Comparison of ENCODE assay signal across 16 mouse cellular contexts in genomic region chr4:30039424-30040172, GRCm38 (mm10).
"Had no signal": no experiment of that assay in that cellular context is flagged by ENCODE, and none has a peak within 500 bp of the region (broad histone marks: within the 10 kb centered on the region; RNA-seq: fewer than 3 reads in every experiment).

No protein-coding gene starts in this region.

- DNase-seq: kidney, adult 18-20 months; kidney, postnatal 14 days; lung, adult 2 months; lung, postnatal 36 days; right cerebral cortex, adult 18-20 months; right cerebral cortex, postnatal 25 days; thymus, adult 18-20 months; thymus, postnatal 25 days had no signal

- H3K4me3 ChIP-seq: intestine, embryonic 15.5 days; kidney, embryonic 15.5 days; left cerebral cortex, adult 2 months; limb, embryonic 10.5 days; liver, embryonic 15.5 days; myocyte had no signal

- H3K9ac ChIP-seq: intestine, embryonic 15.5 days; kidney, embryonic 15.5 days; liver, embryonic 15.5 days had no signal

- H3K9me3 ChIP-seq: intestine, embryonic 15.5 days; kidney, embryonic 15.5 days; limb, embryonic 10.5 days; liver, embryonic 15.5 days had no signal

- H3K36me3 ChIP-seq: intestine, embryonic 15.5 days; kidney, embryonic 15.5 days; limb, embryonic 10.5 days; liver, embryonic 15.5 days had no signal

- H3K4me2 ChIP-seq: intestine, embryonic 15.5 days; kidney, embryonic 15.5 days; liver, embryonic 11.5 days; liver, embryonic 15.5 days had no signal

- ATAC-seq: intestine, embryonic 15.5 days; lung, postnatal 0 days had no signal

- H3K27ac ChIP-seq: intestine, embryonic 15.5 days; kidney, embryonic 15.5 days; left cerebral cortex, adult 2 months; limb, embryonic 10.5 days; liver, embryonic 15.5 days had no signal

- H3K27me3 ChIP-seq: intestine, embryonic 15.5 days; kidney, embryonic 15.5 days; liver, embryonic 15.5 days had no signal

- H3K4me1 ChIP-seq: intestine, embryonic 15.5 days; kidney, embryonic 15.5 days; limb, embryonic 10.5 days; liver, embryonic 15.5 days had no signal
